Mouse (Mus musculus) Muller cell, postnatal 12 days (primary cell): Measurements from ENCODE around the gene Mup22.
"Not testable (repeated sequence)": the region's sequence is repeated elsewhere in the genome, so short reads cannot be mapped to it uniquely, and the experiment has no call there.

ENCODE experiments used
- DNase-seq: peaks from one replicate; pipeline ENCODE4 v3.0.0-alpha.2; 2015; ENCODE audit errors: inconsistent ontology term

Gene Mup22

DNA sequence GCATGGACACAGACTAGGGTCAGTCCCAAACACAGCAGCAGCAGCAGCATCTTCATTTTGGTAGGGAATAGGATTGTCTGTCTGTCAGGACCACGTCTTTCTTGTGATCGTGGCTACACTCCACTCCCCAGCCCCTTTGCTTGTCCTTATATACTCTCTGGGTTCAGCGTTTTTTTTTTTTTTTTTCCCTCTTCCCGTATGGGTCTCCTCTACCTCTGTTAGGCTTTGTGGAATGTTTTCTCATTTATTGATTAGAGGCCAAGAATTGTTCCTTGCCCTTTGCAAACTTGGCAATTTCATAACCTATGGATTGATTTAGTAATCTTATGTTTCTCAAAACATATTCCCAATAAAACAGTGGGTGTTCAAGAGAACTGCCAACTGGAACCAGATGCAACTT lies at the start of gene Mup22:
Gene Mup22, minus strand, starts transcription at position 101 of the 400 bp plus-strand sequence.
- not testable (repeated sequence) for DNase-seq

GRCm38 (mm10) chr4:60840889-60841288 lies 19.6 kb upstream of the Mup22 start:
- not testable (repeated sequence) for DNase-seq
